Mouse (Mus musculus) CH12.LX (cell line): ENCODE measurements at regions not wholly inside any gene's neighbourhood (a gene's known extent, or its start where the extent isn't known, plus 50 kb on each side); places are given as distances from the start of the nearest gene placed in this dataset.

Experiments
- CHD2 ChIP-seq: IDR thresholded peaks from 2 replicates; pipeline ENCODE4 v1.6.1; 2011; ENCODE audit warnings: low read length, improper control_type of control experiment
- CTCF ChIP-seq, 2 experiments: IDR thresholded peaks in 1 of 2; conservative IDR thresholded peaks in 1 of 2; 2 replicates each; pipeline ENCODE4 v1.5.1; 2011 to 2012; ENCODE audit warnings: low read depth in 2 of 2, low read length in 2 of 2, improper control_type of control experiment in 1 of 2, inconsistent platforms in 1 of 2, mild to moderate bottlenecking in 1 of 2, moderate library complexity in 1 of 2
- MAFK ChIP-seq: IDR thresholded peaks from 2 replicates; pipeline ENCODE4 v1.6.1; 2011; ENCODE audit warnings: low read length, improper control_type of control experiment; ENCODE audit not compliant: insufficient replicate concordance
- POLR2A ChIP-seq: IDR thresholded peaks from 2 replicates; pipeline ENCODE4 v1.6.1; 2011; ENCODE audit warnings: low read depth, mild to moderate bottlenecking, improper control_type of control experiment, low read length
- RAD21 ChIP-seq: IDR thresholded peaks from 2 replicates; pipeline ENCODE4 v1.6.1; 2011; ENCODE audit warnings: low read depth, mild to moderate bottlenecking, low read length, improper control_type of control experiment, moderate library complexity
- TBP ChIP-seq: conservative IDR thresholded peaks from 2 replicates; pipeline ENCODE4 v1.6.1; 2011; ENCODE audit warnings: low read depth, low read length, improper control_type of control experiment
- USF1 ChIP-seq: IDR thresholded peaks from 2 replicates; pipeline ENCODE4 v1.6.1; 2014; ENCODE audit warnings: low read depth, mild to moderate bottlenecking, inconsistent platforms, low read length, improper control_type of control experiment
- ZKSCAN1 ChIP-seq: IDR thresholded peaks from 2 replicates; pipeline ENCODE4 v1.6.1; 2012; ENCODE audit warnings: low read depth, inconsistent platforms, low read length, improper control_type of control experiment, borderline replicate concordance

DNA sequence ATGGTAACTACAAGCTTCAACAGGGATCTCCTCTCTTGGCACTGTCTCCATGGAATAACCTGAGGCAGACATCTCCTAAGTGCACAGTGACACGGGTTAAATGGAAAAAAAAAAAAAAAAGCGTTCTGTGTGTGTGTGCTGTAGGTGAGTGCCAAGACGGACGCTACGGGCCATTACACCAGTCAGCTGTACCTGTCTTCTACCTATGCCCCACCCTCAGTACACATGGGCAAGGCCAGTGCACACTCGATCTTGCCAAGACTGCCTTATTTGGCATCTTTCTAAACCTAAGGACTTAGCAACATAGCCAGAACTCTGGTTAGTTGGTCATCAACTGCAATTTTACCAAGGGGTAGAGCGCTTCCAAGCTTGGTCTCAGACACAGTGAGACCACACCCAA, 173.1 kb upstream of the Dyrk2 start:
- TF ChIP-seq CTCF (conservative IDR thresholded peaks at IDR 0.05 in 1 of 2, IDR thresholded peaks at IDR 0.05 in 1 of 2; ENCODE audit: low read depth in 2 of 2, low read length in 2 of 2) (no peak), MAFK (no peak), USF1 (no peak), CHD2 (no peak), POLR2A (no peak), TBP (no peak), ZKSCAN1 (no peak), RAD21 (no peak)
